Mouse (Mus musculus) frontal cortex, postnatal 14 days (tissue): ENCODE results near the gene Fjx1.

Experiments
- DNase-seq, 2 experiments: peaks; one replicate each; pipeline ENCODE4 v3.0.0; 2022; ENCODE audit warnings: low spot score in 2 of 2

Gene Fjx1

DNA sequence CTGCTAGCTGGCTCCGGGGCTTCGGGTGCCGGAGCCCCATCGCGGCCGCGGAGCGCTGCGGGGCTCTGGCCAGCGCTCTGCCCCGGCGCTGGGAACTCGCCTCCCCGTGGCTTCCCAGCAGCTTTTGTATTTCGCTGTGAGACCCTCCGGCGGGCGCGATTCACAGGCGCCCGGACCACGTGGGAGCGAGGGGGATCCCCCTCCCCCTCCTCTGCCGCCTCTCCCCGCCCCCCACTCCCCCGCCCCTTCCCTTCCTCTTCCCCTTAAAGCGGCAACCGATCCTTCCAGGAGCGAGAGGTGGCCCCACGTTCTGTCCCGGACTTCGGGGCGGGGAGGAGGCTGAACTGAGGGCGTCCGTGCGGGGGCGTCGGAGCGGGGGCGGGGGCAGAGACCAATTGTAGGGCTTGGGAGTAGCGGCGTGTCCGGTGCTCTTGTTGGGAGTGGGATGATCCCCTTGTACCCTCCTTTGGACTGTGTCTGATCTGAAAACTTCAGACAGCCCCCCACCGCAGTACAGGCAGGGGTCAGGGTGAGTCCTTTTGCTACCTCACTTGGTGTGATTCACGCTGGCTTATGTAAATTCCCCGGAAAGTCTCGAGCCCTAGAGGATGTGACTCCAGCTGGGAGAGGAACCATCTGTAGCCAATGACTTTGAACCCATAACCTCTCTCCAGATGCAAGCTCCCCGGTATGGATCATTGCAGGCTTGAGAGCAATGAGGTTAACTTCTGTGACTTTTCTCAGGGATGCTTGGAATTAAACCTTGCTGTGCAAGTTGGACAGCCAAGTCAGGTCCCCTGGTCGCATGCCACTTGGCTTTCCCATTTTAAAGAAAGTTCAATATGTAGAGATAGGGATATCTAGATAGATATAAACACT, at the start of gene Fjx1:
Gene Fjx1, minus strand, starts transcription at position 829 of the 879 bp plus-strand sequence.
- peak in 1 of 2 experiments; percentile 35 for DNase-seq

- no peak for DNase-seq
Observed at GRCm38 (mm10) chr2:102500001-102500689, 47.8 kb upstream of the Fjx1 start.

DNA sequence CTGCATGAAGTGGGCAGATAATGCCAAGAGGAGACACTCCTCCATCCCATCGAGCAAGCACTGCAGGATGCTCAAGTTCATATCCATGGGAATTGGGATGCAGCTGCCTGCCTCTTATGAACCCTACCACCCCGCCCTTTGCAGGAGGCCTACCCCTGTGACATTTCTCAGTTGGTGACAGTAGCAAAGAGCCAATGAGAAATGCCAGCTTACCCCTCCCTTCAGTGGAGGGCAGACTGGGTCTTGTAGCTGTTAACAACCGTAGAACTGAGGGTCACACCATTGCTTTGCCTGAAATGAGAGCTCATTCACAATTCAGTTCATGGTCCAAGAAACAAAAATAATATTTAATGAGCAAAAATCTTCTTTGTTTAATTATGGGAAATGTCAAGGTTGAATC, 28.4 kb upstream of the Fjx1 start:
- DNase-seq, result no peak

DNA sequence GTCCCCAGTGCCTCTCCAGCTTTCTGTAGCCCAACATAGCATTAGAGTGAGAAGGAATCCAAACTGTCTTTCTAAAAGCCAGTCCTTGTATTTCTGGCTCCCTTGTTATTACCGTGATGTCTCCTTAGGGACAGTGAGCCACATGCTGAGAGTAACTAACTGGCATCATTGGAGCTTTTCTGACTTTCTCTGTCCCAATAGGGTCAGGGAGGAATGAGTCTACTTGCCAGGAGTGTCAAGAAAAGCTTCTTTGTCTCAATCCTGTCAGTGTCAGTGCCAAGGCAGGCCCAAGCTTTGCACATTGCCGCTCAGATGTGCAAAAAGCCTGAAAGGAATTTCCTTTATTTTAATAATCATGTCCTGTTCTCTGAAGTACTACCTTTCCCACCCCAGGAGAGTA, 23.8 kb upstream of the Fjx1 start:
- no peak for DNase-seq

GRCm38 (mm10) chr2:102468645-102469044, 16.3 kb upstream of the Fjx1 start:
- no peak for DNase-seq

GRCm38 (mm10) chr2:102464342-102464732, 12.0 kb upstream of the Fjx1 start:
- DNase-seq, result no peak

DNA sequence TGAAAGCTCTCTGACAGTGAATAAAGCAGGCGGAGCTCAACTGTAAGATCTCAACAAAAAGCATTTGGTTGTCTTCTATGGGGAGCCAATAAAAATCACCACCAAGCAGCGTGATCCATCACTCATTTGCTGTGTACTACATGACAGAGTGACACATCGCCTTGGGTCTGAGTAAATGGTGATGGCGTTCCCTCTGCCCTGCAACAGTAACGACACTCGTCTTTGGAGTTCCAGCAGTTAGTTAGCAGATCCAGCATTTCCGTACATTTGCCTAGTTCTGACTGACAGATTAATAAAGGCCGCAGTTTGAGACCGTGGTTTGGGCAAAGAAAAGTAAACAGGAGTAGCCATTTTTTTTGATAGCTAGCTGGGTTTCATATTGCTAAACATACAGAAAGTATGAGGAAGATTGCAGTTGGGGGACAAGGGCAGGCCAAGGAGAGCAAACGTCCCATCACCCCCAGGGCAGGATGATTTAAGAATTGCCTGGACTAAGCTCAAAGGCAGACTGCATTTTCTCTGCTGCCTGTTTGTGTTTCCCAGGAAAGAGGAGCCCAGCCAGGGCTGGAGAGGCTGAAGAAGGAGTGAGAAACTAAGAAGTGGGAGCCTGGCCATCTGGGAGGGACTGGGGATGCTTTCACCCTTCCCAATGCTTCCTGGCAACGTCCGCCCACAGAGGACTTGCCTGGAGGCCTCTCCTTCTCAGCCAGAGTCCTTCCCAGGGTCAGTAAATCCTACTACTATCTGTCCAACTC, 11.5 kb upstream of the Fjx1 start:
- peak; percentile 28 to 45 for DNase-seq

DNA sequence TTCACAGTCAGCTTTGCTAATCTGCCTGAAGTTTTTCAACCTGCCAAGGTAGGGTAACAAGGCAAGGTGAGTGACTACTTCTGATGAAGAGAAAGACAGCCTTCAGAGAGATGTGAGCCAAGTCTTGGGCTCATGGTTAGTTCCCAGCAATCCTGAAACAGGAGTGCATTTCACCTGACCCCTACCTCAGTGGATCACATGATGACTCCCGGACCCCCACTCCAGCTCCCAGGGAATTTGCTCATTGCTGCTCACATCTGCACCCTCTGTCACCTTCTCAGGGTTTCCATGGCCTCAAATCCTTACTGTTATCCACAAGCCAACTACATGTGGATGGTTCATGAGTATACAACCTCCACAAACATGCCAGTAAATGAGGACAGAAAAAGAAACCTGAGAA, 9.2 kb upstream of the Fjx1 start:
- DNase-seq, result no peak

DNA sequence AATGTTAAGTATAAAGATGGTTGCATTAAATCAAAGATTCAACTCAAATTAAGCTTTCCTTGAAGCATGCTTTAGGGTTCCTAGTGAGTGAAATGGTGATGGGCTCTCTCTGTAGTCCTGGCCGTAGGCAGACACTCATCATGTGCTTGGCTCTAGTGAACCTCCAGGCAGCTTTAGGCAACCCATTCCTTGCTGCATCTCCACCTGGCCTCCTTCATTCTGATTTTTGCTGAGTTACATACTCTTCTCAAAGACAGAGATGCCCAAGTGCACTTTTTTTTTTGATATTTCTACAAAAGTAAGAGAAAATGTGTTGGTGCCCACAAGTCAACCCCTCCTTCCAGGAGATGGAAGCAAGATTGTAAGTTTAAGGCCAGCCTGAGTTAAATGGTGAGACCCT, 2.8 kb upstream of the Fjx1 start:
- DNase-seq, result no peak

- DNase-seq, result no peak
Observed at GRCm38 (mm10) chr2:102453447-102453846, 1.1 kb upstream of the Fjx1 start.

DNA sequence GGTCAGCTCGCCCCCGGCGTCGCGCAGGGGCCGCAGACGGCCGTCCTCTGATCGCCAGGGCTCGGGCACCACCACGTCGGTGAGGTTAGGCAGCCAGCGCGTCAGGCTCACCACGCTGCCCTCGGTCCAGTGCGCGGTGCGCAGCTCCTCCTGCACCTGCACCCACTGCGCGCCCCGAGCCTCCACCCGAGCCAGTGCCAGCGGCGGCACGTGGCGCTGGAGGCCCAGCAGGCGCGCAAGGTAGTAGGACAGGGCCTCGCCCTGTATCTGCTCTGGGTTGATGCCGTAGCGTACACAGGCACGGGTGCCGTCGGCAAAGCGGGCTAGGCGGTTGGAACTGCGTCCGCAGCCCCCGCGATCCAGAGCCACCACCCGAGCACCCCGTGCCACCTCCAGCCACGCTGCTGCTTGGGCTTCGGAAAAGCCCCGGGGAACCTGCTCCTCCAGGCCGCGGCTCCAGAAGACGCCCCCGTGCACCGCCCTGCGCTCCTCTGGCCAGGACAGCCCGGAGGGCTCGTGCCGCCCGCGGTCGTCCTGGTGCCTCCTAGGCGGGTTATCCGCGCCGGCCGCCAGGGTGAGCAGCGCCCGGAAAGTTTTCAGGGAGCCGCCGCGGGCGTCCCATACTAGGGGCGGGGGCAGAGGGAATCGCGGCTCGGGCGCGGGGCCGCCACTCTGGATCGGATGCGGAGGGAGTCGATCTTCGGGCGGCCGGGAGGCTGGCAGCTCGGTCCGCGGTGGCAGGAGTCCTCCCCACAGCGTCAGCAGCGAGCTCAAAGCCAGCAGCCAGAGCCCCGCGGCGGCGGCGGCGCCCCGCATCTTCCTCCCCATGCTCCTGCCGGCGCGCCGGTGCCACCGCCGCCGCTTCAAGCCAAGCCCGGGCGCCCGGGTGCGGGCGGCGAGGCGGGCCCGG, 1.3 kb downstream of the Fjx1 start:
- peak; percentile 14 to 46 for DNase-seq

GRCm38 (mm10) chr2:102450248-102450760, 2.0 kb downstream of the Fjx1 start:
- DNase-seq, result peak; percentile 21 to 49

DNA sequence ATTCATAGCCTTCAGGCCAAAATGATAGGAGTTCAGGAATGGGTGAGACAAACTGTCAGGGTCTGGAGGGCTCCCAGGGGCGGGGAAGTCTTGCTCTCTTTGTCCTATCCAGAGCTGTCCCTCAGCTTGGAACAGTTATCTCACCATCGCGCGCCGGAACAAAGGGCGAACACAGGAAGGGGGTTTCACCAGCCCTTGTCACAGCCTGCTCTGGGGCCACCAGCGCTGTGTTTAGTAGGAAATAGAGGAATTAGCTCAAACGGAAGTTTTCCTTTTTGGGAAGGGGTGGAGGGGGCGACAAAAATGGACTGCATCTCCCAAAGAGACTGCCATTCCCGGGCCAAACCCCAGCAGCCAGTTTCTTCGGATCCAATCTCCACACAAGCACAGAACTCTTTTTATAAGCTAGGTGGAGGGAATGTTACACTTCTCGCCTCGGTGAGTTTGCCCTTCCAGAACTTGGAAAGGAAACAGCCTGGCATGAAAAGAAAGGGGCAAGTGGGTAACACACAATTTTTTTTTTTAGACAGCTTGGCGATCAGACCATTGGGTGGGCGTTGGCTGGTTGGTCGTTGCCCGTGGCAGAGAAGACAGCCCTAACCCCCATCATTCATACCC, 2.6 kb downstream of the Fjx1 start:
- DNase-seq, result no peak

- DNase-seq, result no peak
Observed at GRCm38 (mm10) chr2:102449056-102449455, 3.2 kb downstream of the Fjx1 start.

DNA sequence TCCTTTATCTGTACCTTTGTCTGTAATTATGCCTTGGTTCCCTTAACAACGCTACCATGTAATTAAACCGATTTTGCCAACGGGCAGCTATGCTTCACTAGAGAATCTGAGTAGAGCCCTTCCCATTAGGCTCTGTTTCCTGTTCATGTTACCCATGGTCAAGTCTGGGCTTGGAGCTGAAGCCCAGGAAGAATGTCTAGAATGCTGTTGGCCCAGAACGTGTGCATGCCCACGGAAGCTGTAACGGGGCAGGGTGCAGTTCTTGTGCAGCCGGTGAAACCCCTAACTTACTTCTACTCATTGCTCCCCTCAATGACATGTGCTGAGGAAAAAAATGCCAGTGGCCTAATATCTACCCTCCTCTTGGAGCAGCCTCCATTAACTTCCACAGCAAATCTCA, 4.5 kb downstream of the Fjx1 start:
- DNase-seq, result no peak

DNA sequence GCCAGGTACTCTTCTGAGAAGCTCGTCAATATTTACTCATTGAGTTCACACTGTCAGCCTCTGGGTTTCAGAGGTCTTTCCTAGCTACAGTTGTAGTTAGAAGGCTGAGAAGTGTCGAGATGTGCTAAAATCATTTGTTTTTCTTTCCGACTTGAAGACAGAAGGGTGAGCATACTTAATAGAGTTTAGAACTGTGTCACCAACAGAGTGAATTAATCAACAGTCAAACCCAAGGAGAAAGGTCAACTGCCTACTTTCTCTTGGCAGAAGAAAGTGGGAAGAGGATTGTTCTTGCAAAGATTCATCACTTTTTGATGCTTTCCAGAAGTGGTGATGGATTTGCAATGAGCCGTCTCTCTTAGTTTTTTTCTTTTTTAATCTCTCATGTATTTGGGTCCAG, 5.4 kb downstream of the Fjx1 start:
- no peak for DNase-seq

DNA sequence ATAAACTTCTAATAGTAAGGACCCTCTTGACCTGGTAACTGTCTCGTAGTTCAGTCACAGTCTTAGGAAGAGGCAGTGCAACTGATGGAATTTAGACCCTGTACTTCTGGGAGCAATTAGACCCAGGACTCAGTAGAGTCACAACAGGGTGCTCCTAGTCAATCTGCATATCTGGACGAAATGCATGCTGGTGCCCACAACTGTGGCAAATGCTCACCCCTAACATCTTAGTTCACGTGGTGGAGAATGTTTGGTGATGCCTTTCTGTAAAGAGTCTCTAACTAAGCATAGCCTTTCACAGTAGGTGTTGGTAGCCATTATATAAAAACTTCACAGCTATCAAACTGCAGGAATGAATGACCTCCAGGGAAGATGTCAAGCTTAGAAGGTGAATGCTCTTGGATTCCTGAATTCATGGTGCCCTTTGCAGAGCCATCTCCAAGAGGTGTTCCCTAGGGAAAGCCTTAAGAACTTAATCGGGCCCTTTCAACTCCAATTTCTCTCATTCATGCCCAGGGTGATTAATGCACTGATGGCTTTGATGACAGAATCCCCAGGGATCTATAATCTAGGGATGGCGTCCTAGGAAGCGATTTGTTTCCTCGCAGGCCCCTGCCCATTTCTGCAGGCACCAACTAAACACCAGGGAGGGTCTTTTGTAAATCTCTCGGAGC, 14.8 kb downstream of the Fjx1 start:
- no peak for DNase-seq

- DNase-seq, result no peak
Observed at GRCm38 (mm10) chr2:102433879-102434278, 18.4 kb downstream of the Fjx1 start.

GRCm38 (mm10) chr2:102431084-102431483, 21.2 kb downstream of the Fjx1 start:
- DNase-seq, result no peak

GRCm38 (mm10) chr2:102427974-102428373, 24.3 kb downstream of the Fjx1 start:
- no peak for DNase-seq
